Mouse (Mus musculus): ENCODE data around the gene Gm7073. TPM values are rescaled to one million over a fixed set of nuclear protein-coding genes. Genes with fewer than 3 reads are reported as not detected.

The Gm7073 gene
- total RNA-seq (2022): not detected

GRCm38 (mm10) chrX:60539149-60539548 is at the start of gene Gm7073:
Gene Gm7073 (minus strand): TSS chrX:60539249.
- DNase-seq (ENCODE audit: low spot score in 2 of 2): no peak

- DNase-seq (ENCODE audit: low spot score in 2 of 2): no peak
Measured at GRCm38 (mm10) chrX:60570539-60570938, 31.5 kb upstream of the Gm7073 start.

GRCm38 (mm10) chrX:60569047-60569446 is 30.0 kb upstream of the Gm7073 start:
- DNase-seq (ENCODE audit: low spot score in 2 of 2): no peak

- DNase-seq (ENCODE audit: low spot score in 2 of 2): no peak
Measured at GRCm38 (mm10) chrX:60555242-60555641, 16.2 kb upstream of the Gm7073 start.

- DNase-seq (ENCODE audit: low spot score in 2 of 2): peak; percentile 7
Measured at GRCm38 (mm10) chrX:60547444-60548304, 8.6 kb upstream of the Gm7073 start.

GRCm38 (mm10) chrX:60547098-60547443 is 8.0 kb upstream of the Gm7073 start:
- DNase-seq (ENCODE audit: low spot score in 2 of 2): no peak

- DNase-seq (ENCODE audit: low spot score in 2 of 2): no peak
Measured at GRCm38 (mm10) chrX:60545906-60546305, 6.9 kb upstream of the Gm7073 start.

- DNase-seq (ENCODE audit: low spot score in 2 of 2): no peak
Measured at GRCm38 (mm10) chrX:60545444-60545843, 6.4 kb upstream of the Gm7073 start.

GRCm38 (mm10) chrX:60544098-60544497 is 5.0 kb upstream of the Gm7073 start:
- DNase-seq (ENCODE audit: low spot score in 2 of 2): no peak

- no peak for DNase-seq (ENCODE audit: low spot score in 2 of 2)
Measured at GRCm38 (mm10) chrX:60542901-60543300, 3.9 kb upstream of the Gm7073 start.

GRCm38 (mm10) chrX:60503995-60504394 is 35.1 kb downstream of the Gm7073 start:
- peak; percentile 2 to 5 for DNase-seq (ENCODE audit: low spot score in 2 of 2)

GRCm38 (mm10) chrX:60497750-60498149 is 41.3 kb downstream of the Gm7073 start:
- DNase-seq (ENCODE audit: low spot score in 2 of 2): no peak

GRCm38 (mm10) chrX:60495308-60495707 is 43.7 kb downstream of the Gm7073 start:
- DNase-seq (ENCODE audit: low spot score in 2 of 2): no peak

- no peak for DNase-seq (ENCODE audit: low spot score in 2 of 2)
Measured at GRCm38 (mm10) chrX:60463786-60464185, 75.3 kb downstream of the Gm7073 start.

- DNase-seq (ENCODE audit: low spot score in 2 of 2): no peak
Measured at GRCm38 (mm10) chrX:60414563-60415111, 124.4 kb downstream of the Gm7073 start.

- no peak for DNase-seq (ENCODE audit: low spot score in 2 of 2)
Measured at GRCm38 (mm10) chrX:60405681-60406080, 133.4 kb downstream of the Gm7073 start.

- DNase-seq (ENCODE audit: low spot score in 2 of 2): peak; percentile 78 to 86
Measured at GRCm38 (mm10) chrX:60404668-60405044, 134.4 kb downstream of the Gm7073 start.

- DNase-seq (ENCODE audit: low spot score in 2 of 2): peak; percentile 5 to 14
Measured at GRCm38 (mm10) chrX:60403764-60404667, 135.0 kb downstream of the Gm7073 start.

GRCm38 (mm10) chrX:60403062-60403763 is 135.8 kb downstream of the Gm7073 start:
- no peak for DNase-seq (ENCODE audit: low spot score in 2 of 2)

GRCm38 (mm10) chrX:60394292-60394691 is 144.8 kb downstream of the Gm7073 start:
- no peak for DNase-seq (ENCODE audit: low spot score in 2 of 2)

- no peak for DNase-seq (ENCODE audit: low spot score in 2 of 2)
Measured at GRCm38 (mm10) chrX:60386852-60387251, 152.2 kb downstream of the Gm7073 start.

Measured in layer of hippocampus, adult 8-10 months (tissue).